In the genomic region with DNA sequence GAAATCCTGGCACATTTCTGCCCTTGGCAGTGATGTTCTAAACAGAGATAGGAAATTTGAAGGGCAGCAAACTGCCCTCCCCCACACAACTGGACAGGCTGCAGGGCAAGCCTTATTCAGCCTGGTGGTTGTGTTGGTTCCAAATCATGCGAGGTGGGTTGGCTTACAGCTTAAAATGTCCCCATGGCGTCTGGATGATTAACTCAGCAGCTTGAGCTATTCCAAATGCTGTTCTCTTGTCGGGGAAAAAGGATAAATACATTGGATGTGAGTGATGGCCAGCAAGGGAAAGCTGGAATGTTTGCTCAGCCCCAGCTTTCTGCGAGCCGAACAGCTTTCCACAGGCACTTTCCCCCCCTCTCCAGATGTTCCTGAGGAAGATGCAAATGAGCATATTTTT, we compare ENCODE assay signal across 9 mouse cellular contexts.
DNase-seq lines count a peak whose midpoint lies in the region.
"Had no signal": no experiment of that assay in that cellular context is flagged by ENCODE, and none has a peak within 500 bp of the region (broad histone marks: within the 10 kb centered on the region; RNA-seq: fewer than 3 reads in every experiment).

No protein-coding gene starts in this region.

- DNase-seq in cerebellum, adult 11 months: peak; percentile 3
- no peak for DNase-seq in cerebellum, postnatal 4 days (ENCODE audit: low spot score in 2 of 2)
- peak; percentile 1 for DNase-seq in left cerebral cortex, adult 11 months (ENCODE audit: low spot score)
- no peak for DNase-seq in left cerebral cortex, adult 18-20 months (ENCODE audit: low spot score in 2 of 2)
- DNase-seq in 3134 (ENCODE audit: extremely low read depth, insufficient read length, low spot score): peak; percentile 1
- DNase-seq in cerebellum, postnatal 36 days: peak; percentile 4 to 19
- DNase-seq in adrenal gland, postnatal 36 days: no peak
- no peak for DNase-seq in thymus, postnatal 0 days (ENCODE audit: low spot score)
- DNase-seq: kidney, adult 18-20 months had no signal

Comparison
In these comparisons a context has a peak if more than half of its experiments do, and no peak if none do; other contexts are left out.
1. DNase-seq: peak in cerebellum, adult 11 months (single experiment), left cerebral cortex, adult 11 months (single experiment), 3134 (single experiment) and cerebellum, postnatal 36 days (2 of 2); none in cerebellum, postnatal 4 days (0 of 2), left cerebral cortex, adult 18-20 months (0 of 2), adrenal gland, postnatal 36 days (0 of 2) and thymus, postnatal 0 days (single experiment).